Mouse (Mus musculus) myocyte (in vitro differentiated cells): Measurements from ENCODE around the gene Ubac2.

ENCODE experiments used
- CEBPB ChIP-seq: IDR thresholded peaks from 2 replicates; pipeline ENCODE4 v1.6.1; 2011; ENCODE audit warnings: mild to moderate bottlenecking, moderate library complexity; ENCODE audit not compliant: poor library complexity, insufficient read depth, severe bottlenecking
- E2F4 ChIP-seq: IDR thresholded peaks from one replicate; pipeline ENCODE4 v1.6.1; 2011; ENCODE audit warnings: mild to moderate bottlenecking, control low read depth, moderate library complexity; ENCODE audit not compliant: insufficient read depth
- MAX ChIP-seq: IDR thresholded peaks from one replicate; pipeline ENCODE4 v1.6.1; 2011; ENCODE audit warnings: low read depth, mild to moderate bottlenecking, control low read depth
- MYOD1 ChIP-seq, 3 experiments: IDR thresholded peaks; one replicate each; pipeline ENCODE4 v1.6.1; 2011; ENCODE audit warnings: control low read depth in 2 of 3, low read depth in 2 of 3, mild to moderate bottlenecking in 2 of 3, moderate library complexity in 1 of 3; ENCODE audit not compliant: insufficient read length in 2 of 3, control insufficient read depth in 1 of 3
- POLR2A ChIP-seq: IDR thresholded peaks from one replicate; pipeline ENCODE4 v1.6.1; 2011; ENCODE audit warnings: low read depth, mild to moderate bottlenecking, control low read depth, moderate library complexity; ENCODE audit not compliant: insufficient read length
- POLR2AphosphoS2 ChIP-seq: IDR thresholded peaks from one replicate; pipeline ENCODE4 v1.6.1; 2011; ENCODE audit warnings: low read depth, control low read depth; ENCODE audit not compliant: insufficient read length
- REST ChIP-seq: IDR thresholded peaks from one replicate; pipeline ENCODE4 v1.6.1; 2011; ENCODE audit warnings: mild to moderate bottlenecking, control low read depth, moderate library complexity; ENCODE audit not compliant: insufficient read depth, insufficient read length
- SRF ChIP-seq: IDR thresholded peaks from one replicate; pipeline ENCODE4 v1.6.1; 2011; ENCODE audit warnings: low read depth; ENCODE audit not compliant: control insufficient read depth, insufficient read length
- TCF12 ChIP-seq: IDR thresholded peaks from one replicate; pipeline ENCODE4 v1.6.1; 2011; ENCODE audit warnings: mild to moderate bottlenecking, control low read depth; ENCODE audit not compliant: poor library complexity, insufficient read depth, severe bottlenecking
- USF1 ChIP-seq: IDR thresholded peaks from one replicate; pipeline ENCODE4 v1.6.1; 2011; ENCODE audit warnings: low read depth, mild to moderate bottlenecking, control low read depth, moderate library complexity

- TF ChIP-seq REST = no peak
- TF ChIP-seq POLR2A = no peak
- no peak for TF ChIP-seq E2F4
- TF ChIP-seq TCF12 = no peak
- no peak for TF ChIP-seq POLR2AphosphoS2
- no peak for TF ChIP-seq USF1
- TF ChIP-seq MYOD1 (IDR thresholded peaks at IDR 0.05; ENCODE audit: control insufficient read depth in 1 of 3, insufficient read length in 2 of 3, low read depth in 2 of 3) = no peak
- TF ChIP-seq MAX = no peak
- TF ChIP-seq CEBPB = no peak
- no peak for TF ChIP-seq SRF
These were observed 109.3 kb downstream of the Ubac2 start for GRCm38 (mm10) chr14:121987691-121988090.
